14 mouse cellular contexts compared by ENCODE assay signal in the genomic region with DNA sequence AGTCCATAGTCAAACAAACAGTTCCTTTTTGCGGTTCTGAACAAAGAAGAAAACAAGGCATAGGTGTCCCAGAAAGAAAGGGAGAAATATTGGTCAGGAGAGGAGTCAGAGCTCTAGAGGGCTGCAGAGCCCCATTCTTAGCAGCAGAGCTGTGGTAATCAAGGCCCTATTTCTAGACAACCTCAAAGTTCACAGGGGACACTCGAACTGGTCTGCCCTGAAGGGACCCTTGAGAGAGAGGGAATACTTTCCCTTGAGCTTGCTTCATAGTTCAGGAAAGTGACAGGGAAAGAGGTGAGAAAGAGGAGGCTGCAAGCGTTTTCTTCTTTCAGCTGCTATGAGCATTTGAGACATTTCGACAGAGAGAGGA. TPM values are rescaled to one million over a fixed set of nuclear protein-coding genes. Genes with fewer than 3 reads are reported as not detected.
DNase-seq lines count a peak whose midpoint lies in the region; ATAC-seq and TF ChIP-seq lines count a peak whose summit lies in the region.
"Had no signal": no experiment of that assay in that cellular context is flagged by ENCODE, and none has a peak within 500 bp of the region (broad histone marks: within the 10 kb centered on the region; RNA-seq: fewer than 3 reads in every experiment).

No protein-coding gene starts in this region.

- no peak overlapping the region for H3K4me3 ChIP-seq in heart, embryonic 14.5 days (ENCODE audit: control insufficient read depth in 1 of 2, insufficient read depth in 1 of 2, low read depth in 1 of 2, low read length in 2 of 2)
- no peak overlapping the region for H3K4me3 ChIP-seq in liver, embryonic 16.5 days (ENCODE audit: low read depth, low read length)
- no peak overlapping the region for H3K4me3 ChIP-seq in brown adipose tissue, adult 24 weeks (ENCODE audit: insufficient read depth, low read depth, low read length)
- H3K4me3 ChIP-seq in intestine, postnatal 0 days (ENCODE audit: low read depth, low read length), result no peak overlapping the region
- H3K4me3 ChIP-seq: embryonic facial prominence, embryonic 13.5 days; left cerebral cortex, adult 2 months; limb, embryonic 15.5 days; megakaryocyte, embryonic 14.5 days had no signal

- no peak for DNase-seq in heart, adult 9 months (ENCODE audit: low spot score in 2 of 2)
- DNase-seq in liver, result no peak
- no peak for DNase-seq in spleen, postnatal 36 days (ENCODE audit: low spot score in 2 of 2)

- H3K27ac ChIP-seq in heart, embryonic 14.5 days (replicated peaks in 1 of 2; ENCODE audit: control insufficient read depth in 1 of 2, insufficient read depth in 1 of 2, low read depth in 2 of 2, low read length in 2 of 2), result peak overlapping the region; percentile 10 to 48; a peak in 1 of 4 replicates
- no peak overlapping the region for H3K27ac ChIP-seq in liver, embryonic 16.5 days (ENCODE audit: low read length)
- H3K27ac ChIP-seq in brown adipose tissue, adult 24 weeks (replicated peaks; ENCODE audit: low read depth, low read length), result peak overlapping the region; percentile 71
- no peak overlapping the region for H3K27ac ChIP-seq in intestine, postnatal 0 days (ENCODE audit: low read depth, low read length)
- H3K27ac ChIP-seq: embryonic facial prominence, embryonic 13.5 days; left cerebral cortex, adult 2 months; limb, embryonic 15.5 days had no signal

- WGBS in heart, embryonic 14.5 days, result 42% methylated on average over 4 of the region's 4 CpGs
- 28% methylated on average over 4 of the region's 4 CpGs for WGBS in liver, embryonic 16.5 days (ENCODE audit: insufficient replicate concordance)
- WGBS in intestine, postnatal 0 days, result 27% methylated on average over 4 of the region's 4 CpGs

- H3K4me1 ChIP-seq in heart, embryonic 14.5 days (ENCODE audit: control insufficient read depth in 2 of 2, insufficient read depth in 2 of 2, low read length in 2 of 2), result peaks cover 12 to 25% of the 10 kb centered on the region in 2 experiments
- H3K4me1 ChIP-seq in liver, embryonic 16.5 days (ENCODE audit: control insufficient read depth, low read depth, low read length), result peaks cover 5% of the 10 kb centered on the region
- peaks cover 16% of the 10 kb centered on the region for H3K4me1 ChIP-seq in brown adipose tissue, adult 24 weeks (ENCODE audit: control insufficient read depth, insufficient read depth, insufficient read length, low read length)
- H3K4me1 ChIP-seq in intestine, postnatal 0 days (replicated peaks; ENCODE audit: control insufficient read depth, insufficient read depth, low read length), result peaks cover 26% of the 10 kb centered on the region
- H3K4me1 ChIP-seq: limb, embryonic 15.5 days had no signal

- no peak for ATAC-seq in heart, embryonic 14.5 days (ENCODE audit: insufficient number of reproducible peaks, insufficient read depth, low FRiP score, low read depth)
- 0 out of 2 replicates have a peak, but pooled peaks have one; percentile 28 for ATAC-seq in liver, embryonic 16.5 days (ENCODE audit: low read depth)
- ATAC-seq in intestine, postnatal 0 days, result peak; percentile 36
- no peak for ATAC-seq in activated CD4-positive, CD25-positive, alpha-beta regulatory T cell, adult 4 months
- ATAC-seq: midbrain, embryonic 16.5 days had no signal

- H3K27me3 ChIP-seq in heart, embryonic 14.5 days (ENCODE audit: control insufficient read depth, insufficient read depth, low read length), result no peaks in the 10 kb centered on the region
- no peaks in the 10 kb centered on the region for H3K27me3 ChIP-seq in liver, embryonic 16.5 days (ENCODE audit: control insufficient read depth, insufficient read depth, low read depth, low read length)
- no peaks in the 10 kb centered on the region for H3K27me3 ChIP-seq in intestine, postnatal 0 days (replicated peaks; ENCODE audit: control insufficient read depth, insufficient read depth, low read length)
- H3K27me3 ChIP-seq: embryonic facial prominence, embryonic 13.5 days; limb, embryonic 15.5 days; megakaryocyte, embryonic 14.5 days had no signal

- H3K9me3 ChIP-seq in heart, embryonic 14.5 days (ENCODE audit: control insufficient read depth, low read length), result no peaks in the 10 kb centered on the region
- H3K9me3 ChIP-seq in liver, embryonic 16.5 days (replicated peaks; ENCODE audit: control insufficient read depth, low read length), result no peaks in the 10 kb centered on the region
- no peaks in the 10 kb centered on the region for H3K9me3 ChIP-seq in intestine, postnatal 0 days (ENCODE audit: control insufficient read depth)
- H3K9me3 ChIP-seq: embryonic facial prominence, embryonic 13.5 days; G1E; limb, embryonic 15.5 days; megakaryocyte, embryonic 14.5 days had no signal

- no peaks in the 10 kb centered on the region for H3K36me3 ChIP-seq in heart, embryonic 14.5 days (ENCODE audit: control insufficient read depth, insufficient read depth, low read length)
- no peaks in the 10 kb centered on the region for H3K36me3 ChIP-seq in liver, embryonic 16.5 days (ENCODE audit: control insufficient read depth, insufficient read depth)
- no peaks in the 10 kb centered on the region for H3K36me3 ChIP-seq in intestine, postnatal 0 days (ENCODE audit: control insufficient read depth, insufficient read depth)
- H3K36me3 ChIP-seq: embryonic facial prominence, embryonic 13.5 days; G1E; limb, embryonic 15.5 days had no signal

- no peak overlapping the region for H3K9ac ChIP-seq in heart, embryonic 14.5 days (ENCODE audit: low read length)
- H3K9ac ChIP-seq in liver, embryonic 16.5 days (ENCODE audit: low read depth, low read length), result no peak overlapping the region
- H3K9ac ChIP-seq in intestine, postnatal 0 days (ENCODE audit: low read depth, low read length), result no peak overlapping the region
- H3K9ac ChIP-seq: embryonic facial prominence, embryonic 13.5 days; limb, embryonic 15.5 days had no signal

- no peak overlapping the region for H3K4me2 ChIP-seq in heart, embryonic 14.5 days (ENCODE audit: low read length)
- H3K4me2 ChIP-seq in liver, embryonic 16.5 days (ENCODE audit: low read depth, low read length), result no peak overlapping the region
- H3K4me2 ChIP-seq in intestine, postnatal 0 days (replicated peaks; ENCODE audit: low read depth), result peak overlapping the region; percentile 28; the same call in 1 of the 2 replicates
- H3K4me2 ChIP-seq: embryonic facial prominence, embryonic 13.5 days; limb, embryonic 15.5 days had no signal

- no peak for TF ChIP-seq CTCF in intestine, postnatal 0 days (IDR thresholded peaks at IDR 0.05; ENCODE audit: low read depth)

RNA-seq across cellular contexts. Expression of a gene that starts 47.3 kb away (rescaled TPM):
- polyA plus RNA-seq in heart, embryonic 14.5 days (2014; fragmentation: Nextera tagmentation; extraction: Ambion mirVana), result 0.62 and 0.71 TPM in 2 replicates
- 0.07 and 0.17 TPM in 2 replicates for polyA plus RNA-seq in liver, embryonic 16.5 days (2015; fragmentation: Nextera tagmentation; extraction: Ambion mirVana)
- polyA plus RNA-seq in brown adipose tissue, adult 24 weeks (2012; ENCODE audit: insufficient read depth, insufficient read length, missing spikeins), result 0.67 and 1.1 TPM in 2 replicates
- 0.46 and 0.50 TPM in 2 replicates for polyA plus RNA-seq in intestine, postnatal 0 days (2015; fragmentation: Nextera tagmentation; extraction: Ambion mirVana)
- under 1 TPM in 1 of 2 experiments, not detected in 1; 0.52 TPM for polyA plus RNA-seq in activated CD4-positive, CD25-positive, alpha-beta regulatory T cell, adult 4 months (2017; shearing (Covaris generic))

Comparison
In these comparisons a context has a peak if more than half of its experiments do, and no peak if none do; other contexts are left out.
1. ATAC-seq: peak in liver, embryonic 16.5 days (single experiment) and intestine, postnatal 0 days (single experiment); none in heart, embryonic 14.5 days (single experiment) and activated CD4-positive, CD25-positive, alpha-beta regulatory T cell, adult 4 months (single experiment).
2. H3K27ac ChIP-seq: peak in heart, embryonic 14.5 days (2 of 2) and brown adipose tissue, adult 24 weeks (single experiment); none in liver, embryonic 16.5 days (single experiment) and intestine, postnatal 0 days (single experiment).